Mouse (Mus musculus) forelimb bud, embryonic 11.5 days (tissue): ENCODE data around the gene Snx10.
"Not testable (repeated sequence)": the region's sequence is repeated elsewhere in the genome, so short reads cannot be mapped to it uniquely, and the experiment has no call there.

ENCODE experiments used
- DNase-seq: peaks from one replicate; pipeline ENCODE4 v3.0.0-alpha.2; 2012; ENCODE audit warnings: low read depth, low spot score

Snx10 gene

DNA sequence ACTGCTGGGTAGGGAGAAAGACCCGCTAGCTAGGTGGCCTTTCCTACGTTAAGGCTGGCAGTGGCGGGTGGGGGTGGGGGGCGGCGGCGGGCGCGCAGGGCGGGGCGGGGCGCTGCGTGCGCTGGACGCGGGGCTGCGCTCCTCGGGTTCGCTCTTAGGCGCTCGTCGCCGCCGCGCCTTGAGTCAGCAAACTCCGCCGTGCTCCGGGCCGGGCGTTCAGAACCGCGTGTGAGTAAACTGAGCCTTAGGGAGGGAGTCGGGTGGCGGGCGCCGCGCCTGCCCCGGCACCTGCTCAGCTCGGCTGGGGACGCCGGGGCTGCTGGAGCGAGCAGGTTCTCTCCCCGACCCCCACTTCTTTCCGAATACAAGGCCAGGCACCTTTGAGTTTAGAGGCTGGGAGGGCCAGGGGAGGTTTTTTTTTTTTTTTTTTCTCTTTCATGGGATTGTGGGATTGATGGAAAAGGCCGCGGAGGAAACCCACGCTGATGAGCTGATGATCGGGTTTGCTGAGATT is at the start of gene Snx10:
TSS of gene Snx10 (plus strand) at position 95 of the 514 bp plus-strand sequence.
- peak; percentile 35 for DNase-seq

DNA sequence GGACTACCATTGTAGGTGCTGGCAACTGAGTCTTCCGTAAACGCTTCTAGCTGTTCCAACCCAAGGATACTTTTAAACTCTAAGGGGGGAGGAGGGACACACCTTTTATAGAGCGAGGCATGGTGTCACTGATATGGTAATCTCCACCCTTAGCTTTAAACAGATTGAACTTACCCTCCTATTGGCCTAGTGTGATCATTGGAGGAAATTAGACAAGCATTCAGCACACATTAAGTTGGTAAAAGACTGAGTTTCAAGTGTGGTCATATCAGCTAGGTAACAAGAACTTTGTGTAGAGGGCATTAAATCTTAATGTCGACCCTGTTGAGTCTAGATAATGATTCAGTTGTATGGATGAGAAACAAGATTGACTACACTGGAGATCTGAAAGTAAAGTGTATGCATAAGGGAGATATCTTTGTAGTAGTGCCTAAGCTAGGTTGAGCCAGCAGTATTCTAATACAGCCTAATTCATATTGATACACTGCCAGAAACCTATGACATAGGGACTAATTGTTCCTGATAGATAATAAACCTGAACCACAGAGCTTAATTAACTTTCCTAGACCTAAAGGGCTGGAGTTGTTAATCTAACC is 44.5 kb upstream of the Snx10 start:
- no peak for DNase-seq

DNA sequence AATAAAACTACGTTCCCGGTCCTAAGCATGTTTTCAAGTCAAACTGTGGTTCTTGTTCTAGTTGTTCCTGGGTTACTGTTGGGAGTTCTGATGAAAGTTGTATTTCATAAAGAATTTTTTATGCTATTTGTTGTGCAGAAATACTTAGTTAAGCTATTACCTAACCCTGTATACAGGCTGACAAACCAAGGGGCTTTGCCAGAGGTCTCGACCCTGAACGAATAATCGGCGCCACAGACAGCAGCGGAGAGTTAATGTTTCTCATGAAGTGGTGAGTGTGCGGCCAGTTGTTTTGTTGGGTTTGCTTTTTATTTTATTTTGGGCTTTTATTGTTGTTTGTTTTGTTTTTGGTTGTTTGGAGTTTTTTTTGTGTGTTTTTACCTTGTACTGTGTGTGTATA is 42.2 kb upstream of the Snx10 start:
- DNase-seq = no peak

DNA sequence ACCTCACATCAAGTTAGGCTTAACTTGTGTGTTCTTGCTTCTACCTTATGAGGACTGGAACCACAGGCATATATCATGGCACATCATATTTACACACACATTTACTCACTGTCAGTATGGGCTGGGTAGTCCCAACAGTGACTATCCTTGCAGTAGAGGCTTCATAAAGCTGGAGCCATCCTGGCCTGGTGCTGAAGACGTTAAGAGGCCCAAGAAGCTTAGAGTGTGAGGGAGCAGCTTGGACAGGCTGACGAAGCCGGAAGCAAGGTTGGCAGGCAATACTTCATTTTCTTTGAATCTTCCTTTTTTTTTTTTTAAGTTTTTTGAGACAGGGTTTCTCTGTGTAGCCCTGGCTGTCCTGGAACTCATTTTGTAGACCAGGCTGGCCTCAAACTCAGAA is 39.8 kb upstream of the Snx10 start:
- DNase-seq = no peak

DNA sequence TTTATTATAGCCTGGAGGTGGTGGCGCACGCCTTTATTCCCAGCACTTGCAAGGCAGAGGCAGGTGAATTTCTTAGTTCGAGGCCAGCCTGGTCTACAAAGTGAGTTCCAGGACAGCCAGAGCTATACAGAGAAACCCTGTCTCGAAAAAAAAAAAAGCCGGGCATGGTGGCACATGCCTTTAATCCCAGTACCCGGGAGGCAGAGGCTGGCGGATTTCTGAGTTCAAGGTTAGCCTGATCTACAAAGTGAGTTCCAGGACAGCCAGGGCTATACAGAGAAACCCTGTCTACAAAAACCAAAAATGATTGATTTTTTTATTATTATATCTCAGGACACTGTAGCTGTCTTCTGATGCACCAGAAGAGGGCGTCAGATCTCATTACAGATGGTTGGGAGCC is 39.1 kb upstream of the Snx10 start:
- DNase-seq = not testable (repeated sequence)

DNA sequence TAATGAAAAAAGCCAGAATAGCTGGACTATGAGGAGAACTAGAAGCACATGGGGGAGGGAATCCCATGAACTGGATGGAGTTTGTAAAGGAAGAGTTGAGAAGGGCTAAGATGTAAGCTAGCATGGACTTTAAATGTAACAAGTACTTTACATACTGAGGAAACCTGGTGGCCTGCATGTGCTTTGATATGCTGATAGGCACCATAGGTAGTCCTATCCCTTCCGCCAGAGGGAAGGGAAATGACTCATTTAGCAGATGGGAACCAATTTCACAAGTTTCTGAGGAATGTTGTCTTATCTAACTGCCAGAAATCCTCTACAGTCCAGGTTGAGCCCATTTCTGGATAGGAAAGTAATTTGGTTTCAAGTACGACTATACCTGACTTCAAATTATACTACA is 38.1 kb upstream of the Snx10 start:
- DNase-seq = no peak

DNA sequence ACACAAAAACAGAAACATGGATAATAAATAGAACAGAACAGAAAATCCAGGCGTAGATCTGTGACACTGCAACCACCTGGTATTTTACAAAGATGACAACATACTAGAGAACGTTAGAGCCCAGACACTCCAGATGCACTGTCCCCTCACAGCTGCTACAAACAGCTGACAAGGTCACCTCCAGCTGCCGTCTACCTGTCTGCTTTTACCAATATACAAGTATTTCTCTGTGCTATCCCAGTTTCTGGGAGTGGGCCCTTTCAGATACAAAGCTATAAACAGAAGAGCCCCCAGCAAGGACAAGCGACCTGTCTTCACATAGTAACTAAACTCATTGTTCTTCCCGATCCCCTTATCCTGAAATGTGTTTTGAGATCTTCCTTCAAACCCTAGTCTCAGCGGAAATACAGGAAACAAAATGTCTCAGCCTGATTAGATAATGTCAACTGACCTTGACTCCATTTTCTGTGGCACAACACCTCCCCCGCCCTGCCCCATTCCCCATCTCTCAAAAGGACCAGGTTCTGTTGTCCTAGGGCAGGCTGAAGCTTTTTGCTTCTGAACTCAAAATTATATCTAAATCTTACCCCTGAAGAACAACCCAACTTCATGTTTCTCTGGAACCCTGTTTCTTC is 37.5 kb upstream of the Snx10 start:
- DNase-seq = no peak

DNA sequence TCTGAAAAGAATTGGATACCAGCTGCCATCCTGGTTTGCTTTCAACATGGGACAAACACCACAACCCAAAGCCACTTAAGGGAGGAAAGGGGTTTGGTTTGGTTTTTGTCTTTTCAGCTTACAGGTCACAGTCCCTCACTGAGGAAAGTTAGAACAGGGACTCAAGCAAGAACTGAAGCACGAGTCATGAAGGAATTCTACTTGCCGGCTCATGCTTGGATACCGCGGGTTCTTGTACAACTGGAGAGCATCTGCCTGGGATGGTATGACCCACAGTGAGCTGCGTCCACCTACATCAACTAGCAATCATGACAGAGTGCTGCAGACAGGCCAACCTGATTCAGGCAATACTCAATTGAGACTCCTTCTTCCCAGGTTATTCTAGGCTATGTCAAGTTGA is 37.0 kb upstream of the Snx10 start:
- DNase-seq = no peak

DNA sequence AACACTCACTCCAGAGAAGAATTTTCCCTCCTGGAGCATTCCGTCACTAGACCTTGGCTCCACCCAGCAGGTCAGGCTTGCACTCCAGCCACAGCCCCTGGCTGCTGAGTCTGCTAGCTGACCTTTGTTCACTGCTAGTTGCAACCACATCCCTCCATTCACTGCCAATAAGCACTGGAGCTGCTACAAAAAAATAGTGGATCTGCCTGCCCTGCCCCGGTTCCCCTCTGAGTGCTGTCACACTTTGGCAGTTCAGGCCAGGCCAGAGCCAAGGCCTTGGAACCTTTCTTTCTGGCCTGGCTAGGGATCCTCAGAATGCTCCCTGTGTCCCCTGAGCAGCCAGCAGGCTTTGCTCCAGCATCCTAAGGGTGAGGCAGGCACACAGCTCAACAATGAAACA is 33.9 kb upstream of the Snx10 start:
- DNase-seq = no peak

DNA sequence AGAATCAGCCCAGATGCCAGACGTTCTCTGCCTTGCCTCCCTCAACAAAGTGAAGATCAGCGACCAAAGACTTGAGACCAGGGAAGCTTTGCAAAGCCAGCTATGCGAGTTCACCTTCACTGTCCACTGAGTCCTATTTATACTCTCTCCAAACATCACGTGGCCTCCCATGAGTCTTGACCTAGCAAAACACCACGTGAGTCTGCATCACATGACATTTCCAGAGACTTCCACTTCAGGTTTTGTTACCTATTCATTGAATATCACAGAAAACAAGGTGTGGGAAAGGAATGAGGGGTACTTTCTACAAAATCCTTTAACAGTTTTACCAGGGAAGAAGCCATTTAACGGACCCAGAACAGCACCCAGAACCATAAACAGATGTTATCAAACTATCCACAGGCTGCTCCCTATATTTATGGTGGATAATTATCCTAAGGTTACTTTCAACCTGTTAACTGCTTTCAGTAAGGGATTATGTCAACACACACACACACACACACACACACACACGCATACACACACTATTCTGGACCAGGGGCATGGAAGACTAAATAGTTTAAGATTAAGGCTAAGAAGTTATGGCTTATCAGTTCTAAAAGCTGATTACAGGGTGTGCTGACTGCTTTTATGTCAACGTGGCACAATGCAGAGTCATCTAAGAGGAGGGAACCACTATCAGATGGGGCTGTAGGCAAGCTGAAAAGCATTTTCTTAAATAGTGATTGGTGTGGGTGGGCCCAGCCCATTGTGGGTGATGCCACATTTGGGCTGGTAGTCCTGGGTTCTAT is 26.2 kb upstream of the Snx10 start:
- no peak for DNase-seq

DNA sequence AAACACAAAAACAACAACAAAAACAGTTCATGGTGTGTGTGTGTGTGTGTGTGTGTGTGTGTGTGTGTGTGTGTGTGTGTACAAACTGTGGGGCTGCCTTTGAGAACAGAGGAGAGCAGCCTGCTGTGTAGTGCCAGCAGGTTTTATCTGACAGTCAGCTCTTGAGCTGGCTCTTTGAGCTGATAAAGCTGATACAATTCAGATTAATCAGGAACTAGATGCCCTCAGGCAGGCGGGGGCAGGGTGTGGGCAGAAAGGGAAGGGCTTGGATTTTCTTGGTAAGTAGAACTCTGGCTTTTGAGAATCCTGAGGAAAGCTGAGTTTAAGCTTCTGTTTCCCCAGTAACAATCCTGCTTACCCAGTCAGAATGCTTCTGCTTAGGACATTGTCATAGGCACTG is 18.0 kb upstream of the Snx10 start:
- no peak for DNase-seq

DNA sequence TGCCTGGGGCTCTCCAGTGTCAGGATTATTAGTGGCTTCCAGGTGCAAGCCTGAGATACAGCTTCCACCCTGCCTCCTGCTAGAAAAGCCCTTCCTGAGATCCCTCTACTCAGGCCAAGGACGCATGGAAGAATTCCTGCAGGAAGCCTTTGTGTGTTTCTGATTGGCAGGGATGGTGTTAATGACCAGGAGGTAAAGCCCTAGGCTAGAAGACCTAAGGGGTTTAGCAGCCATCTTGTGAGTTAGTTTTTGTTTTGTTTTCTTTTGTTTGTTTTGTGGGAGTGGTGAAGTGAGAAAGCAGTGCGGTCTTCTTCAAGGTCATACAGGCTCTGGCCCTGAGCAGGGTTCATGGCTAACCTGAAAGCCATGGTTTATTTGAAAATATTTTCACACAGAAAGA is 16.1 kb upstream of the Snx10 start:
- DNase-seq = no peak

DNA sequence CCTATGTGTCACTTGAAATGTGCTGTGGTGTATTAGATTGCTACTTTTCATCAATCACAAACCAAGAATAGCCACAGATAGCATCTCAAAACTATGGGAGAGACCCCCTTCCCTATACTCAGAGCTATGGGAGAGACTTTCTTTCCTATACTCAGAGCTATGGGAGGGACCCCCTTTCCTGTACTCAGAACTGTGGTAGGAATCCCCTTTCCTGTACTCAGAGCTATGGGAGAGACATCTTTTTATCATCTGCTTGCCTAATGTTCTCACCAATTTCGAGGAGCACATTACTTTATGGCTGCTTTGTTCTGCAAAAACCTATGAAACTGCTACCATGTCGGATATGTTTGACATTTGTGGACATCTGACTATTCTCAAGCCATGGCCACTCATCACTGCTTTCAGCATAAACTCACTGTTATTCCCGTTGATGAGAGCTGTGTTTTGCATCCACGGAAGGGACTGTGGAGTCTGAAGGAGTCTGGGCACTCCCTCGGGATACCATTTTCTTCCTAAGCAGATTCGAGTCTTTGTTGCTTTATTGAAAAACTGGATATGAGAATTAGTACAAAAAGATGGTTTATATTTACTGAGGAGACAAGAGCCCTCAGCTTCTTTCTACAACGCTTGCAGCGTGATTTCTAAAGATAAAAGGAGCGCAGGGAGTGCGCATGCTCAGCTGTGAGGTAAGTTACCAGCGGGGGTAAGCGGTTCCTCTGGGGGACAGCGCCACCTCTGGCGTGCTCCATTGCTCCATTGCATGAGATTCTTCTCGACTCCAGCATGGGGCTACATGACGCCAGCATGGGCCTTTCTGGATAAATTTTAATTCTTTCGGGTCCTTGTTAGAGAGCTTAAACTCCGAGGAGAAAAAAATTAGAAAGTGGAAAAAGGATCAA is 14.7 kb upstream of the Snx10 start:
- DNase-seq = peak; percentile 80

DNA sequence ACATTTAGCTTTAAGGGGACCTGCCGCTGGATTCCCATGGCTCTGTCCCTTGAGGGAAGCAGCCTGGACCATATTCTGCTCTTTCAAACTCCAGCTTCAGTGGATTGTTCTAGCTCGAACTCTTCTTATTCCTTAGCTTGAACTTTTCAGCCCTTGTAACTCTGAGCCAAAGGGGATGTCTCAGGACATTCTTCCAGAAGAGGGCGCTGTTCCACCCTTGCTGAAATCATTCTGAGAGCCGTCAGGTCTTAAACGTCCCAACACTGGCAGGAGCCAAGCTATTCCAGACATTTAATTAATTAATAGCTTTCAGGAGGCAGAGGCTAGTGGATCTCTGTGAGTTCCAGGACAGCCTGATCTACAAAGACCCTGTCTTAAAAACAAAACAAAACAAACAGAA is 13.6 kb upstream of the Snx10 start:
- peak; percentile 57 for DNase-seq

DNA sequence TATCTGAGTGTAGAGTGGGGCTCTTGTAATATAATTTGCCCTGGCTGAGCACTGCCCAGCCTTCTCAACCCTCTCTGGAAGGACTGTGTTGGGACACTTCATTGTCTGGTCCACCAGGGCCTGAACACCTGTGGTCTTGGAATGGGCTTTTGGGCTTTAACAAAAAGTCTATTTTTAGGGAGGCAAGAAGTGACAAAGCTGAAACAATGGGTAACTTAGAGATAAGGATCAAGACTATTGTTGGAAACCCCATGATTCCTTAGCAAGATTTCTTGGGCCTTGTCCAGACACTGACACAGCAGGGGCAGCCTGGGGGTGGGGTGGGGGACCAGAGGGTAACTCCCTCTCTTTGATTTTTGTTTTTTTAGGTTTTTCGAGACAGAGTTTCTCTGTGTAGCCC is 12.8 kb upstream of the Snx10 start:
- no peak for DNase-seq

DNA sequence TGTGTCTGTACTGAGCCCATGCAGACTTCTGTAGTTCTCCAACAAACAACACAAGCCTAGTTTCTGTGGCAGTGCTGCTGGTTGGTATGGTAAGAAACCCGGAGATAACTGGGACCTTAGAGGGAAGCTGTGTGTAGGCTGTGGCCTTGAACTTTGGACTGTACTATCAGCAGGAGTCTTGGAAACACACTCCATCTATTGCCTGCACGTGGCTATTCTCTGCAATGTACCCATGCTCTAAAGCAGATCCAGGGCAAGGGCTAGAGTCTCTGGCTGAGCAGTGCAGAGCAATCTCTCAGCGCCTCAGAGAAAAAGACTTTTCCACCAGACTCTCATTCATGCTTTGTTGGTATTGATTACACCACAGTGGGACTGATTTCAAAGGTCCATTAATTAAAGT is 10.0 kb upstream of the Snx10 start:
- DNase-seq = no peak

DNA sequence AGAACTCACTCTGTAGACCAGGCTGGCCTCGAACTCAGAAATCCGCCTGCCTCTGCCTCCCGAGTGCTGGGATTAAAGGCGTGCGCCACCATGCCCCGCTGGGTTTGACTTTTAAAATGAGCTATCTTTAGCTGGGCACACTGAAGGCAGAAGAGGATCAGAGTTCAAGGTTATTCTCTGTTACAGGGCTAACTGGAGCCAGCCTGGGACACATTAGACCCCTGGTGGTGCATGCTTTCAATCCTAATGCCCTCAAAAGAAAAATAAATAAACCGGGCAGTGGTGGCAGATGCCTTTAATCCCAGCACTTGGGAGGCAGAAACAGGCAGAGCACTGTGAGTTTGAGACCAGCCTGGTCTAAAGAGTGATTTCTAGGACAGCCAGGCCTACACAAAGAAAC is 8.8 kb upstream of the Snx10 start:
- no peak for DNase-seq

DNA sequence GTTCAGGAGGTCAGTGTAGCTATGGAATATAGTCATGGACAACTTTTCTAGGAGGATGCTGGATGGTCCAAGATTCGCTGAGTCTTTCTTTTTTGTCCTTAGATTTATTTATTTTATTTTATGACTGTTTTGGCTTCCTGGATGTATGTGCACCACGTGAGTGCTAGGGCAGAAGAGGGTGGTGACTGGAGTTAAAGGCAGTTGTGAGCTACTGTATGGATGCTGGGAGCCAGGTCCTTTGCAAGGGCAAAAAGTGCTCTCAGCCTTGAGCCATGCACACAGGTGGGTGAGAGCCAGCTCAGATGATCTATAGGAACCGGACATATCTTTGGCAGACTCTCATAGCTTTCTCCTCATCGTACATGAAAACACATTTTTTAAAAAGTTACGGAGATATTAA is 391 bp upstream of the Snx10 start:
- DNase-seq = no peak

DNA sequence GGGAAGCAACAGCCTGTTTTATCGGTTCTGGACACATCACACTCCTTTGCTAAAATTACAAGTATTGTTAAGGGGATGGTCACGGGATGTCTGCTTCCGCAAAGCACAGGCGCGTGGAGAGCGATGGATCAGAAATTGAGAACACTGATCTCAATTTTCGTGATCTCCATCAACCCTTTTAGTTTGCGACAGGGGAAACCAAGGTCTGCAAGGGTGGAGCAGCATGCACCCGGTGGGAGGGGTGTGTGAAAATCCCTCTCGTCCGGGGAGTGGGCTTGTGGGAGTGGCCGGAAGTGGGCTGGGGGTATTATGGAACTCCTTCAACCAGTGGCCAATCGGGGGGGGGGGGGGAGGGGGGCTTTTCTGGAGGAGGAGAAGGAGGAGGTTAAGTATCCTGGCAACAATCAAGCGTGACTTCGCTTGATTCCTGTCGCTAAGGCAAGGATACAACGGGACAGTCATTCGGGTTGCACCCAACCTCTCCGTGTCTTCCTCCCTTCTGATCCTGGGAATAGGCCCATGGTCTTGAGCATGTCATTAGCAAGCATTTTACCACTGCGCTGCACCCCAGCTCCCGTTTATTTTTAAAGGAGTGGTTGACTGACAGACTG is 725 bp downstream of the Snx10 start:
- peak; percentile 61 for DNase-seq

DNA sequence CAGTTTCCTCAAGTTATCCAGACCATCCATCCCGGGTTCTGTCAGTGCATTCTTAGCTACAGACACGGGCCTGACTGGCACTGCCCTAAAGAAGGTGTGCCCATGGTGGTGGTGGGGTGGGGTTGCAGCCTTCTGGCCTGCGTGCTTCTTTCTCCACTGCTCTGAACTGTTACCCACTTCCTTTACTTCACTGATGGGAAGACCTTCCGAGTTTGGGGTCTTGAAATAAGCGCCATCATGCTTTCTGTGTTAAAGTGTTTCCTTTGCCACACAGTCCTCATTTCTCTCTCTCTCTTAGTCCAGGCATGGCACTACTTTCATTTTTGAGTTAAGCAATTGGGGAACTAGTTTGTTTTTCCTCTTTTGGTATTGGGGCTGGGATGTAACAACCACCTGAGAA is 1.3 kb downstream of the Snx10 start:
- no peak for DNase-seq

DNA sequence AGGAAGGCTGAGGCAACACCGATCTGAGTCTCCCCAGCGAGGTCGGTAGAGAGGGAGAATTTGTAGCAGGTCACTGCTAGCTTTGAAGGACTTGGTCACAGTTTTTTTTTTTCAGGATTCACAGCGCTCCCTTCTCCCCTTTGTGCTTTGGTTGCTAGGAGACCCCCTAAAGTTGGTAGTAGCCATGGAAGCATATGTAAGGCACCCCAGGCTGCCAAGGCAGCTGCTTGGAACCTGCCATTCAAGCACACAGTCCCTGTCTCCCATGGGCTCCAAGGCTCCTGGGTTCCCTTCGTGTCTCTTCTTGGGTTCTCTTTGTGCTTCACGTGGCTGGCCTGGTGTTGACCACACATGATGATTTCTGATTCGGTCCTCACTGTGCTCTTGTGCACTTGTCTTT is 5.8 kb downstream of the Snx10 start:
- DNase-seq = no peak
